Mouse (Mus musculus): Measurements from ENCODE around the gene Hoxc4. TPM values are rescaled to one million over a fixed set of nuclear protein-coding genes. Genes with fewer than 3 reads are reported as not detected.

The Hoxc4 gene
- polyA plus RNA-seq, 1 experiment = 0.99 TPM

GRCm38 (mm10) chr15:102999183-102999831 is 19.4 kb upstream of the Hoxc4 start:
- Histone ChIP-seq H3K27me3 (ENCODE audit: control insufficient read depth, insufficient read depth, low read length, poor library complexity, severe bottlenecking) (peaks cover 60% of the 10 kb centered on the region), H3K36me3 (ENCODE audit: control insufficient read depth, insufficient read depth, low read length, poor library complexity, severe bottlenecking) (no peaks in the 10 kb centered on the region), H3K4me1 (ENCODE audit: control insufficient read depth, insufficient read depth, low read length) (no peaks in the 10 kb centered on the region), H3K9me3 (replicated peaks; ENCODE audit: control insufficient read depth, insufficient read depth, low read length, poor library complexity, severe bottlenecking) (no peaks in the 10 kb centered on the region), H3K9ac (ENCODE audit: low read depth, poor library complexity, severe bottlenecking) (peak overlapping the region; percentile 51), H3K4me3 (ENCODE audit: low read depth, low read length) (peak overlapping the region; percentile 60), H3K27ac (ENCODE audit: insufficient read depth, low read length) (no peak overlapping the region)
- no peak for TF ChIP-seq POLR2A (IDR thresholded peaks at IDR 0.05; ENCODE audit: insufficient read depth, low read length)
- no peak for TF ChIP-seq EP300 (IDR thresholded peaks at IDR 0.05; ENCODE audit: insufficient read depth, low read depth, low read length)
- TF ChIP-seq CTCF (IDR thresholded peaks at IDR 0.05; ENCODE audit: low read depth, low read length) = no peak

- no peaks in the 10 kb centered on the region for H3K4me1 ChIP-seq (ENCODE audit: control insufficient read depth, insufficient read depth, low read length)
- H3K9ac ChIP-seq (ENCODE audit: low read depth, poor library complexity, severe bottlenecking) = no peak overlapping the region
- peaks cover 62% of the 10 kb centered on the region for H3K27me3 ChIP-seq (ENCODE audit: control insufficient read depth, insufficient read depth, low read length, poor library complexity, severe bottlenecking)
- no peak for TF ChIP-seq CTCF (IDR thresholded peaks at IDR 0.05; ENCODE audit: low read depth, low read length)
- TF ChIP-seq EP300 (IDR thresholded peaks at IDR 0.05; ENCODE audit: insufficient read depth, low read depth, low read length) = no peak
- TF ChIP-seq POLR2A (IDR thresholded peaks at IDR 0.05; ENCODE audit: insufficient read depth, low read length) = no peak
- no peak overlapping the region for H3K4me3 ChIP-seq (ENCODE audit: low read depth, low read length)
- H3K36me3 ChIP-seq (ENCODE audit: control insufficient read depth, insufficient read depth, low read length, poor library complexity, severe bottlenecking) = no peaks in the 10 kb centered on the region
- H3K9me3 ChIP-seq (replicated peaks; ENCODE audit: control insufficient read depth, insufficient read depth, low read length, poor library complexity, severe bottlenecking) = no peaks in the 10 kb centered on the region
- H3K27ac ChIP-seq (ENCODE audit: insufficient read depth, low read length) = no peak overlapping the region
Measured at GRCm38 (mm10) chr15:102999955-103000354, 18.8 kb upstream of the Hoxc4 start.

- Histone ChIP-seq H3K4me1 (ENCODE audit: control insufficient read depth, insufficient read depth, low read length) (no peaks in the 10 kb centered on the region), H3K9ac (ENCODE audit: low read depth, poor library complexity, severe bottlenecking) (peak overlapping the region; percentile 58; the same call in 1 of the 2 replicates), H3K27me3 (ENCODE audit: control insufficient read depth, insufficient read depth, low read length, poor library complexity, severe bottlenecking) (peaks cover 61% of the 10 kb centered on the region), H3K36me3 (ENCODE audit: control insufficient read depth, insufficient read depth, low read length, poor library complexity, severe bottlenecking) (no peaks in the 10 kb centered on the region), H3K9me3 (replicated peaks; ENCODE audit: control insufficient read depth, insufficient read depth, low read length, poor library complexity, severe bottlenecking) (no peaks in the 10 kb centered on the region), H3K27ac (ENCODE audit: insufficient read depth, low read length) (no peak overlapping the region), H3K4me3 (ENCODE audit: low read depth, low read length) (0 out of 2 replicates have a peak overlapping the region, but pooled peaks have one; percentile 23)
- TF ChIP-seq POLR2A (IDR thresholded peaks at IDR 0.05; ENCODE audit: insufficient read depth, low read length) = no peak
- TF ChIP-seq CTCF (IDR thresholded peaks at IDR 0.05; ENCODE audit: low read depth, low read length) = no peak
- TF ChIP-seq EP300 (IDR thresholded peaks at IDR 0.05; ENCODE audit: insufficient read depth, low read depth, low read length) = no peak
Measured at GRCm38 (mm10) chr15:103000501-103000901, 18.2 kb upstream of the Hoxc4 start.

- Histone ChIP-seq H3K4me3 (ENCODE audit: low read depth, low read length) (no peak overlapping the region), H3K9ac (ENCODE audit: low read depth, poor library complexity, severe bottlenecking) (no peak overlapping the region), H3K27me3 (ENCODE audit: control insufficient read depth, insufficient read depth, low read length, poor library complexity, severe bottlenecking) (peaks cover 57% of the 10 kb centered on the region), H3K27ac (ENCODE audit: insufficient read depth, low read length) (no peak overlapping the region), H3K36me3 (ENCODE audit: control insufficient read depth, insufficient read depth, low read length, poor library complexity, severe bottlenecking) (no peaks in the 10 kb centered on the region), H3K9me3 (replicated peaks; ENCODE audit: control insufficient read depth, insufficient read depth, low read length, poor library complexity, severe bottlenecking) (no peaks in the 10 kb centered on the region), H3K4me1 (ENCODE audit: control insufficient read depth, insufficient read depth, low read length) (no peaks in the 10 kb centered on the region)
- no peak for TF ChIP-seq CTCF (IDR thresholded peaks at IDR 0.05; ENCODE audit: low read depth, low read length)
- TF ChIP-seq POLR2A (IDR thresholded peaks at IDR 0.05; ENCODE audit: insufficient read depth, low read length) = no peak
- TF ChIP-seq EP300 (IDR thresholded peaks at IDR 0.05; ENCODE audit: insufficient read depth, low read depth, low read length) = no peak
Measured at GRCm38 (mm10) chr15:103001370-103001769, 17.4 kb upstream of the Hoxc4 start.

GRCm38 (mm10) chr15:103002156-103002555 is 16.6 kb upstream of the Hoxc4 start:
- H3K9ac ChIP-seq (ENCODE audit: low read depth, poor library complexity, severe bottlenecking) = no peak overlapping the region
- TF ChIP-seq CTCF (IDR thresholded peaks at IDR 0.05; ENCODE audit: low read depth, low read length) (no peak), POLR2A (IDR thresholded peaks at IDR 0.05; ENCODE audit: insufficient read depth, low read length) (no peak), EP300 (IDR thresholded peaks at IDR 0.05; ENCODE audit: insufficient read depth, low read depth, low read length) (no peak)
- H3K9me3 ChIP-seq (replicated peaks; ENCODE audit: control insufficient read depth, insufficient read depth, low read length, poor library complexity, severe bottlenecking) = no peaks in the 10 kb centered on the region
- H3K27ac ChIP-seq (ENCODE audit: insufficient read depth, low read length) = no peak overlapping the region
- no peak overlapping the region for H3K4me3 ChIP-seq (ENCODE audit: low read depth, low read length)
- no peaks in the 10 kb centered on the region for H3K36me3 ChIP-seq (ENCODE audit: control insufficient read depth, insufficient read depth, low read length, poor library complexity, severe bottlenecking)
- no peaks in the 10 kb centered on the region for H3K4me1 ChIP-seq (ENCODE audit: control insufficient read depth, insufficient read depth, low read length)
- peaks cover 54% of the 10 kb centered on the region for H3K27me3 ChIP-seq (ENCODE audit: control insufficient read depth, insufficient read depth, low read length, poor library complexity, severe bottlenecking)

GRCm38 (mm10) chr15:103002821-103003448 is 15.8 kb upstream of the Hoxc4 start:
- no peaks in the 10 kb centered on the region for H3K36me3 ChIP-seq (ENCODE audit: control insufficient read depth, insufficient read depth, low read length, poor library complexity, severe bottlenecking)
- TF ChIP-seq CTCF (IDR thresholded peaks at IDR 0.05; ENCODE audit: low read depth, low read length) (no peak), EP300 (IDR thresholded peaks at IDR 0.05; ENCODE audit: insufficient read depth, low read depth, low read length) (no peak), POLR2A (IDR thresholded peaks at IDR 0.05; ENCODE audit: insufficient read depth, low read length) (no peak)
- no peak overlapping the region for H3K27ac ChIP-seq (ENCODE audit: insufficient read depth, low read length)
- H3K9ac ChIP-seq (ENCODE audit: low read depth, poor library complexity, severe bottlenecking) = no peak overlapping the region
- no peaks in the 10 kb centered on the region for H3K4me1 ChIP-seq (ENCODE audit: control insufficient read depth, insufficient read depth, low read length)
- no peak overlapping the region for H3K4me3 ChIP-seq (ENCODE audit: low read depth, low read length)
- H3K27me3 ChIP-seq (ENCODE audit: control insufficient read depth, insufficient read depth, low read length, poor library complexity, severe bottlenecking) = peaks cover 48% of the 10 kb centered on the region
- no peaks in the 10 kb centered on the region for H3K9me3 ChIP-seq (replicated peaks; ENCODE audit: control insufficient read depth, insufficient read depth, low read length, poor library complexity, severe bottlenecking)
